Mouse (Mus musculus): ENCODE measurements around the gene Dync1i2. TPM values are rescaled to one million over a fixed set of nuclear protein-coding genes. Genes with fewer than 3 reads are reported as not detected.

The Dync1i2 gene
- total and polyA plus RNA-seq, 3 experiments = 22.9 to 74.3 (median 38.6) TPM

GRCm38 (mm10) chr2:71232976-71233375 is 21.5 kb downstream of the Dync1i2 start:
- Histone ChIP-seq H3K27me3 (replicated peaks) (no peaks in the 10 kb centered on the region), H3K36me3 (replicated peaks in 1 of 2; ENCODE audit: control insufficient read depth in 1 of 2, insufficient read depth in 1 of 2, low read length in 1 of 2) (peaks cover 11 to 35% of the 10 kb centered on the region in 2 experiments), H3K9me3 (replicated peaks; ENCODE audit: low read length) (no peaks in the 10 kb centered on the region), H3K4me1 (ENCODE audit: control insufficient read depth in 1 of 2, insufficient read depth in 2 of 2) (no peaks in the 10 kb centered on the region), H3K9ac (ENCODE audit: insufficient read depth, low read depth) (no peak overlapping the region), H3K79me2 (replicated peaks; ENCODE audit: control insufficient read depth, extremely low read depth, insufficient read depth, poor library complexity, severe bottlenecking) (0 out of 2 replicates have a peak, but pooled peaks cover 4% of the 10 kb centered on the region), H3K4me2 (ENCODE audit: insufficient read depth, low read depth, poor library complexity, severe bottlenecking) (no peak overlapping the region), H3K4me3 (replicated peaks in 1 of 3; ENCODE audit: low read depth in 2 of 3, low read length in 2 of 3, poor library complexity in 1 of 3) (no peak overlapping the region), H3K27ac (ENCODE audit: insufficient read depth, low read depth) (no peak overlapping the region)
- dilution Hi-C loops (cut with MboI; ENCODE audit: extremely low pct_ligation_motif_present, extremely low pct_unique_long_range_greater_than_20kb, low sequenced_read_pairs) = no loop called here
- TF ChIP-seq E2F4 (IDR thresholded peaks at IDR 0.05; ENCODE audit: insufficient replicate concordance, low read depth, low read length) (no peak), CHD1 (IDR thresholded peaks at IDR 0.05; ENCODE audit: low read depth, low read length) (no peak), ELF1 (IDR thresholded peaks at IDR 0.05; ENCODE audit: low read depth, low read length) (no peak), MAFK (IDR thresholded peaks at IDR 0.05; ENCODE audit: insufficient replicate concordance, low read length) (no peak), POLR2A (IDR thresholded peaks at IDR 0.05; ENCODE audit: low read depth, low read length) (no peak), MAX (IDR thresholded peaks at IDR 0.05; ENCODE audit: low read length) (no peak), JUND (conservative IDR thresholded peaks at IDR 0.05; ENCODE audit: low read depth, low read length) (no peak), SMC3 (IDR thresholded peaks at IDR 0.05; ENCODE audit: low read depth, low read length) (no peak), ZMIZ1 (IDR thresholded peaks at IDR 0.05; ENCODE audit: low read depth, low read length) (no peak), MAZ (IDR thresholded peaks at IDR 0.05; ENCODE audit: low read depth, low read length) (no peak), ZNF384 (IDR thresholded peaks at IDR 0.05; ENCODE audit: low read depth, low read length) (no peak), TBP (conservative IDR thresholded peaks at IDR 0.05; ENCODE audit: low read depth, low read length) (no peak), MXI1 (IDR thresholded peaks at IDR 0.05; ENCODE audit: low read depth, low read length) (no peak), ZC3H11A (IDR thresholded peaks at IDR 0.05; ENCODE audit: low read depth, low read length) (no peak), POLR2AphosphoS2 (IDR thresholded peaks at IDR 0.05; ENCODE audit: low read depth, low read length) (no peak), KAT2A (IDR thresholded peaks at IDR 0.05; ENCODE audit: insufficient replicate concordance, low read length) (no peak), IRF4 (IDR thresholded peaks at IDR 0.05; ENCODE audit: low read depth, low read length) (no peak), BHLHE40 (IDR thresholded peaks at IDR 0.05; ENCODE audit: low read depth, low read length) (no peak), CTCF (conservative IDR thresholded peaks at IDR 0.05 in 1 of 2, IDR thresholded peaks at IDR 0.05 in 1 of 2; ENCODE audit: low read depth in 2 of 2, low read length in 2 of 2) (no peak), USF1 (IDR thresholded peaks at IDR 0.05; ENCODE audit: low read depth, low read length) (no peak)
- no peak for DNase-seq (ENCODE audit: extremely low read depth)
- in situ Hi-C loops (cut with MboI; ENCODE audit: low pct_ligation_motif_present, low pct_unique_long_range_greater_than_20kb, low sequenced_read_pairs) = no loop called here

- no peak for DNase-seq (ENCODE audit: extremely low read depth)
- TF ChIP-seq RCOR1 (conservative IDR thresholded peaks at IDR 0.05; ENCODE audit: low read depth, low read length) (no peak), ZNF384 (IDR thresholded peaks at IDR 0.05; ENCODE audit: low read depth, low read length) (no peak), USF1 (IDR thresholded peaks at IDR 0.05; ENCODE audit: low read depth, low read length) (no peak), EP300 (IDR thresholded peaks at IDR 0.05; ENCODE audit: low read length) (no peak), PAX5 (IDR thresholded peaks at IDR 0.05; ENCODE audit: low read length) (no peak), E2F4 (IDR thresholded peaks at IDR 0.05; ENCODE audit: insufficient replicate concordance, low read depth, low read length) (no peak), JUN (IDR thresholded peaks at IDR 0.05; ENCODE audit: insufficient read depth, low read depth, low read length) (no peak), ZMIZ1 (IDR thresholded peaks at IDR 0.05; ENCODE audit: low read depth, low read length) (no peak), TBP (conservative IDR thresholded peaks at IDR 0.05; ENCODE audit: low read depth, low read length) (no peak), IRF4 (IDR thresholded peaks at IDR 0.05; ENCODE audit: low read depth, low read length) (no peak), ZKSCAN1 (IDR thresholded peaks at IDR 0.05; ENCODE audit: borderline replicate concordance, low read depth, low read length) (no peak), KAT2A (IDR thresholded peaks at IDR 0.05; ENCODE audit: insufficient replicate concordance, low read length) (no peak), POLR2A (IDR thresholded peaks at IDR 0.05; ENCODE audit: low read depth, low read length) (no peak), HCFC1 (IDR thresholded peaks at IDR 0.05; ENCODE audit: low read depth, low read length) (no peak), UBTF (IDR thresholded peaks at IDR 0.05; ENCODE audit: low read depth, low read length) (no peak), RAD21 (IDR thresholded peaks at IDR 0.05; ENCODE audit: low read depth, low read length) (no peak), ETS1 (conservative IDR thresholded peaks at IDR 0.05; ENCODE audit: low read depth, low read length) (no peak), BHLHE40 (IDR thresholded peaks at IDR 0.05; ENCODE audit: low read depth, low read length) (no peak)
- Histone ChIP-seq H3K27ac (ENCODE audit: insufficient read depth, low read depth) (no peak overlapping the region), H3K4me2 (ENCODE audit: insufficient read depth, low read depth, poor library complexity, severe bottlenecking) (no peak overlapping the region), H3K9ac (ENCODE audit: insufficient read depth, low read depth) (no peak overlapping the region), H3K79me2 (replicated peaks; ENCODE audit: control insufficient read depth, extremely low read depth, insufficient read depth, poor library complexity, severe bottlenecking) (0 out of 2 replicates have a peak, but pooled peaks cover 2% of the 10 kb centered on the region), H3K27me3 (replicated peaks) (no peaks in the 10 kb centered on the region), H3K9me3 (replicated peaks; ENCODE audit: low read length) (no peaks in the 10 kb centered on the region), H3K4me3 (replicated peaks in 1 of 3; ENCODE audit: low read depth in 2 of 3, low read length in 2 of 3, poor library complexity in 1 of 3) (no peak overlapping the region), H3K36me3 (replicated peaks in 1 of 2; ENCODE audit: control insufficient read depth in 1 of 2, insufficient read depth in 1 of 2, low read length in 1 of 2) (peaks cover 9 to 29% of the 10 kb centered on the region in 2 experiments), H3K4me1 (ENCODE audit: control insufficient read depth in 1 of 2, insufficient read depth in 2 of 2) (peaks cover 0 to 6% of the 10 kb centered on the region in 2 experiments; a peak in 2 of 4 replicates)
- in situ Hi-C loops (cut with MboI; ENCODE audit: low pct_ligation_motif_present, low pct_unique_long_range_greater_than_20kb, low sequenced_read_pairs) = no loop called here
- dilution Hi-C loops (cut with MboI; ENCODE audit: extremely low pct_ligation_motif_present, extremely low pct_unique_long_range_greater_than_20kb, low sequenced_read_pairs) = no loop called here
Measured at GRCm38 (mm10) chr2:71235420-71235819, 23.9 kb downstream of the Dync1i2 start.
